Mouse (Mus musculus): ENCODE measurements around the gene Ltn1.

DNA sequence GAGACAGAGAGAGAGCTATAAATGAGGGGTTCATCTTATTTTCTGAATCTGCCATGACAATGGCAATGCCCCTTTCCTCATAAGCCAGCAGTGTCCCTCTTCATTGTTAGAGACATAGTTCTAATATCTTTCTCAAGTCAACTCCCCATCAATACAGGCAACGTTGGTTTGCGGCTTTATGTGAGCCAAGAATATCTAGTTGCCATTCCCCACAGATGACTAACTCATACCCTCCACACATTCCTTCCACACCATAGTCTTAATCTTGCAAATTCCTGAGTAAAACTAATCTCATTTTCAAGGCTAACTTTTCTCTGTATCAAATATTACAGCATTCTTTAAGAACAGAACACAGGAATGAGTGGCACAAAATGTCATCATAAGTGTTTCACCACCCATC is 49.4 kb downstream of the Ltn1 start:
- TF ChIP-seq CTCF (IDR thresholded peaks at IDR 0.05; ENCODE audit: low read depth) (no peak), EP300 (IDR thresholded peaks at IDR 0.05; ENCODE audit: low read depth) (no peak)
